Comparison of ENCODE assay signal across 16 mouse cellular contexts in the genomic region with DNA sequence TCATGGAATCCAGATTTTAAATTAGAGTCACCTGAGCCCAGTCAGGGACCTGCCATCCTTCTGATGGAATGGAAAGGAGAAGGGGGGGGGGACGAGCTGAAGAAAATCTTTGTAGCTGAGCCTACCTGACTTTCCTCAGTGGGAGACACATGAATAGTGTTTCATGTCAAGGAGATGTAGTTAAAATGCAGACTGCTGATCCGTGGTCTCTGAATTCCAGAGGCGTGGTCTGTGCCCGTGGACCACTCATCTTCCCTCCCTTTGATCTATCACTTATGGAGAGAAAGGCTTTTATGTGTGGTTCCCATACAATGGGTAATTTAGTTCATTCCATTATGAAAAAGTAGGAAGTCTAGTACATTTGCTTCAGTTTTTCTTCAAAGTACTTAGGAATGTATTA.
"Had no signal": no experiment of that assay in that cellular context is flagged by ENCODE, and none has a peak within 500 bp of the region (broad histone marks: within the 10 kb centered on the region; RNA-seq: fewer than 3 reads in every experiment).

No protein-coding gene starts in this region.

- H3K36me3 ChIP-seq: neural tube, embryonic 13.5 days; neural tube, embryonic 15.5 days; stomach, embryonic 15.5 days had no signal

- H3K27me3 ChIP-seq: neural tube, embryonic 13.5 days; neural tube, embryonic 15.5 days; stomach, embryonic 15.5 days had no signal

- H3K4me2 ChIP-seq: neural tube, embryonic 13.5 days; neural tube, embryonic 15.5 days; stomach, embryonic 15.5 days had no signal

- DNase-seq: retina, postnatal 1 day; right cerebral cortex, adult 18-20 months; right cerebral cortex, postnatal 14 days; right cerebral cortex, postnatal 25 days; right cerebral cortex, postnatal 4 days; spleen, adult 18-20 months; thymus, adult 18-20 months; thymus, adult 2 months; thymus, postnatal 14 days; thymus, postnatal 25 days; thymus, postnatal 36 days; thymus, postnatal 4 days had no signal

- H3K27ac ChIP-seq: neural tube, embryonic 13.5 days; neural tube, embryonic 15.5 days; stomach, embryonic 15.5 days; stomach, postnatal 0 days had no signal

- H3K4me3 ChIP-seq: neural tube, embryonic 13.5 days; neural tube, embryonic 15.5 days; stomach, embryonic 15.5 days had no signal

- H3K4me1 ChIP-seq: stomach, embryonic 15.5 days had no signal

- H3K9ac ChIP-seq: neural tube, embryonic 13.5 days; neural tube, embryonic 15.5 days; stomach, embryonic 15.5 days had no signal

- H3K9me3 ChIP-seq: neural tube, embryonic 13.5 days; neural tube, embryonic 15.5 days; stomach, embryonic 15.5 days had no signal
